Mouse (Mus musculus) MEL (cell line): ENCODE data around the gene Cyth2. TPM values are rescaled to one million over a fixed set of nuclear protein-coding genes. Genes with fewer than 3 reads are reported as not detected.

Source experiments
- DNase-seq: peaks from one replicate; pipeline ENCODE4 v3.0.0; 2011; ENCODE audit warnings: low read depth, low spot score
- H3K27ac ChIP-seq: 2 replicates; pipeline ENCODE4 v1.5.1; 2012; ENCODE audit warnings: low read depth, mild to moderate bottlenecking, control low read depth, low read length, moderate library complexity; ENCODE audit not compliant: control insufficient read depth
- H3K27me3 ChIP-seq, 2 experiments: fragments of 150-350 bp in 1 of 2; sonication (generic) in 1 of 2; 2 replicates each; pipeline ENCODE4 v1.6.1; 2012; ENCODE audit warnings: low read length in 2 of 2, mild to moderate bottlenecking in 2 of 2, improper control_type of control experiment in 1 of 2, moderate library complexity in 1 of 2; ENCODE audit not compliant: insufficient read depth in 2 of 2, control insufficient read depth in 1 of 2
- H3K36me3 ChIP-seq, 2 experiments: 2 replicates each; pipeline ENCODE4 v1.6.1; 2012 to 2014; ENCODE audit warnings: low read length in 2 of 2, improper control_type of control experiment in 1 of 2, inconsistent platforms in 1 of 2, mild to moderate bottlenecking in 1 of 2; ENCODE audit not compliant: insufficient read depth in 2 of 2, control insufficient read depth in 1 of 2
- H3K4me1 ChIP-seq, 2 experiments: fragments of 150-350 bp in 1 of 2; sonication (generic) in 1 of 2; 2 replicates each; pipeline ENCODE4 v1.6.1; 2012; ENCODE audit warnings: low read length in 2 of 2, improper control_type of control experiment in 1 of 2, mild to moderate bottlenecking in 1 of 2; ENCODE audit not compliant: insufficient read depth in 2 of 2, control insufficient read depth in 1 of 2
- H3K4me3 ChIP-seq, 2 experiments: fragments of 150-350 bp in 1 of 2; sonication (generic) in 1 of 2; 2 replicates each; pipeline ENCODE4 v1.5.1; 2012; ENCODE audit warnings: low read depth in 2 of 2, low read length in 2 of 2, mild to moderate bottlenecking in 2 of 2, moderate library complexity in 2 of 2, control low read depth in 1 of 2, improper control_type of control experiment in 1 of 2; ENCODE audit not compliant: control insufficient read depth in 1 of 2, insufficient read depth in 1 of 2
- H3K79me2 ChIP-seq: 2 replicates; pipeline ENCODE4 v1.6.1; 2012; ENCODE audit warnings: mild to moderate bottlenecking, low read length, moderate library complexity; ENCODE audit not compliant: control insufficient read depth, poor library complexity, insufficient read depth
- H3K9ac ChIP-seq: 2 replicates; pipeline ENCODE4 v1.6.1; 2012; ENCODE audit warnings: low read depth, mild to moderate bottlenecking, control low read depth, low read length, moderate library complexity; ENCODE audit not compliant: control insufficient read depth, poor library complexity, severe bottlenecking
- H3K9me3 ChIP-seq: fragments of 150-350 bp; sonication (generic); replicated peaks from 2 replicates; pipeline ENCODE4 v1.6.1; 2012; ENCODE audit warnings: mild to moderate bottlenecking, low read length, improper control_type of control experiment, moderate library complexity; ENCODE audit not compliant: insufficient read depth
- BHLHE40 ChIP-seq: IDR thresholded peaks from 2 replicates; pipeline ENCODE4 v1.6.1; 2012; ENCODE audit warnings: low read depth, mild to moderate bottlenecking, inconsistent platforms, low read length, improper control_type of control experiment, borderline replicate concordance
- CHD1 ChIP-seq: IDR thresholded peaks from 2 replicates; pipeline ENCODE4 v1.6.1; 2012; ENCODE audit warnings: low read depth, mild to moderate bottlenecking, inconsistent platforms, low read length, improper control_type of control experiment
- CHD2 ChIP-seq: IDR thresholded peaks from 2 replicates; pipeline ENCODE4 v1.6.1; 2011; ENCODE audit warnings: low read length, improper control_type of control experiment
- E2F4 ChIP-seq: IDR thresholded peaks from 2 replicates; pipeline ENCODE4 v1.6.1; 2011; ENCODE audit warnings: low read depth, low read length, improper control_type of control experiment, borderline replicate concordance
- ELF1 ChIP-seq: IDR thresholded peaks from 2 replicates; pipeline ENCODE4 v1.6.1; 2014; ENCODE audit warnings: low read depth, mild to moderate bottlenecking, inconsistent platforms, low read length, improper control_type of control experiment, moderate library complexity
- ETS1 ChIP-seq: IDR thresholded peaks from 2 replicates; pipeline ENCODE4 v1.6.1; 2012; ENCODE audit warnings: low read depth, mild to moderate bottlenecking, inconsistent platforms, low read length, improper control_type of control experiment, moderate library complexity
- GABPA ChIP-seq: IDR thresholded peaks from 2 replicates; pipeline ENCODE4 v1.6.1; 2012; ENCODE audit warnings: low read depth, mild to moderate bottlenecking, inconsistent platforms, low read length, improper control_type of control experiment, moderate library complexity
- HCFC1 ChIP-seq: IDR thresholded peaks from 2 replicates; pipeline ENCODE4 v1.6.1; 2012; ENCODE audit warnings: low read depth, mild to moderate bottlenecking, inconsistent platforms, low read length, improper control_type of control experiment, moderate library complexity
- JUND ChIP-seq: IDR thresholded peaks from 2 replicates; pipeline ENCODE4 v1.6.1; 2011; ENCODE audit warnings: low read depth, mild to moderate bottlenecking, improper control_type of control experiment, low read length
- KAT2A ChIP-seq: conservative IDR thresholded peaks from 2 replicates; pipeline ENCODE4 v1.6.1; 2012; ENCODE audit warnings: low read depth, low read length, improper control_type of control experiment, inconsistent platforms
- MAFK ChIP-seq: IDR thresholded peaks from 2 replicates; pipeline ENCODE4 v1.6.1; 2011; ENCODE audit warnings: low read depth, mild to moderate bottlenecking, low read length, improper control_type of control experiment, borderline replicate concordance
- MAZ ChIP-seq: IDR thresholded peaks from 2 replicates; pipeline ENCODE4 v1.6.1; 2012; ENCODE audit warnings: low read depth, mild to moderate bottlenecking, inconsistent platforms, low read length, improper control_type of control experiment
- MXI1 ChIP-seq: IDR thresholded peaks from 2 replicates; pipeline ENCODE4 v1.6.1; 2011; ENCODE audit warnings: mild to moderate bottlenecking, low read depth, low read length, improper control_type of control experiment
- MYB ChIP-seq: IDR thresholded peaks from 2 replicates; pipeline ENCODE4 v1.6.1; 2011; ENCODE audit warnings: mild to moderate bottlenecking, low read depth, low read length, improper control_type of control experiment
- MYC ChIP-seq: IDR thresholded peaks from 2 replicates; pipeline ENCODE4 v1.6.1; 2011; ENCODE audit warnings: low read depth, mild to moderate bottlenecking, low read length, improper control_type of control experiment, moderate library complexity
- NELFE ChIP-seq: IDR thresholded peaks from 2 replicates; pipeline ENCODE4 v1.6.1; 2011; ENCODE audit warnings: low read depth, low read length, improper control_type of control experiment
- NRF1 ChIP-seq: IDR thresholded peaks from 2 replicates; pipeline ENCODE4 v1.6.1; 2014; ENCODE audit warnings: low read depth, mild to moderate bottlenecking, inconsistent platforms, low read length, improper control_type of control experiment, moderate library complexity; ENCODE audit not compliant: poor library complexity, insufficient read depth, severe bottlenecking
- POLR2A ChIP-seq, 2 experiments: IDR thresholded peaks; 2 replicates each; pipeline ENCODE4 v1.6.1; 2011 to 2012; ENCODE audit warnings: low read length in 2 of 2, mild to moderate bottlenecking in 2 of 2, control low read depth in 1 of 2, improper control_type of control experiment in 1 of 2, low read depth in 1 of 2, moderate library complexity in 1 of 2; ENCODE audit not compliant: control insufficient read depth in 1 of 2, insufficient read depth in 1 of 2, poor library complexity in 1 of 2
- POLR2AphosphoS5 ChIP-seq: IDR thresholded peaks from 2 replicates; pipeline ENCODE4 v1.6.1; 2012; ENCODE audit warnings: low read depth, borderline replicate concordance, mild to moderate bottlenecking, inconsistent platforms, low read length, moderate library complexity, mixed read lengths
- RAD21 ChIP-seq: IDR thresholded peaks from 2 replicates; pipeline ENCODE4 v1.6.1; 2011; ENCODE audit warnings: mild to moderate bottlenecking, low read depth, low read length, improper control_type of control experiment
- RCOR1 ChIP-seq: IDR thresholded peaks from 2 replicates; pipeline ENCODE4 v1.6.1; 2012; ENCODE audit warnings: low read depth, mild to moderate bottlenecking, inconsistent platforms, low read length, improper control_type of control experiment
- SMC3 ChIP-seq: IDR thresholded peaks from 2 replicates; pipeline ENCODE4 v1.6.1; 2011; ENCODE audit warnings: low read depth, low read length, improper control_type of control experiment
- TBP ChIP-seq: IDR thresholded peaks from 2 replicates; pipeline ENCODE4 v1.8.0; 2011; ENCODE audit warnings: low read depth, low read length, improper control_type of control experiment
- UBTF ChIP-seq: IDR thresholded peaks from 2 replicates; pipeline ENCODE4 v1.6.1; 2012; ENCODE audit warnings: low read depth, mild to moderate bottlenecking, inconsistent platforms, low read length, improper control_type of control experiment, moderate library complexity, borderline replicate concordance; ENCODE audit not compliant: insufficient read depth
- USF1 ChIP-seq: IDR thresholded peaks from 2 replicates; pipeline ENCODE4 v1.6.1; 2014; ENCODE audit warnings: low read depth, mild to moderate bottlenecking, inconsistent platforms, low read length, improper control_type of control experiment, moderate library complexity
- ZC3H11A ChIP-seq: IDR thresholded peaks from 2 replicates; pipeline ENCODE4 v1.6.1; 2012; ENCODE audit warnings: low read depth, mild to moderate bottlenecking, inconsistent platforms, low read length, improper control_type of control experiment
- ZKSCAN1 ChIP-seq: IDR thresholded peaks from 2 replicates; pipeline ENCODE4 v1.6.1; 2012; ENCODE audit warnings: low read depth, mild to moderate bottlenecking, inconsistent platforms, low read length, improper control_type of control experiment, moderate library complexity
- ZMIZ1 ChIP-seq: IDR thresholded peaks from 2 replicates; pipeline ENCODE4 v1.6.1; 2012; ENCODE audit warnings: low read depth, mild to moderate bottlenecking, inconsistent platforms, low read length, improper control_type of control experiment, moderate library complexity
- ZNF384 ChIP-seq: IDR thresholded peaks from 2 replicates; pipeline ENCODE4 v1.6.1; 2012; ENCODE audit warnings: low read depth, mild to moderate bottlenecking, inconsistent platforms, low read length, improper control_type of control experiment
- polyA plus RNA-seq, 2 experiments: library from polyadenylated mRNA; stranded (reverse) in 1 of 2; unstranded in 1 of 2; fragments of >175 nt in 1 of 2; fragments of >200 nt in 1 of 2; gene quantifications; 2 replicates each; pipeline versions ENCODE4 v1.2.1 to v1.2.4; 2012; ENCODE audit warnings: low replicate concordance in 2 of 2, low read depth in 1 of 2; ENCODE audit not compliant: insufficient read length in 2 of 2, insufficient read depth in 1 of 2, missing spikeins in 1 of 2
- total RNA-seq: library from RNA; depleted of rRNA; stranded (reverse); fragments of 300-350 nt; gene quantifications from 2 replicates; pipeline ENCODE4 v1.2.3, GENCODE M21; 2012

Cyth2 gene
- total and polyA plus RNA-seq, 3 experiments = 52.9 to 92.2 TPM; not detected in 1

DNA sequence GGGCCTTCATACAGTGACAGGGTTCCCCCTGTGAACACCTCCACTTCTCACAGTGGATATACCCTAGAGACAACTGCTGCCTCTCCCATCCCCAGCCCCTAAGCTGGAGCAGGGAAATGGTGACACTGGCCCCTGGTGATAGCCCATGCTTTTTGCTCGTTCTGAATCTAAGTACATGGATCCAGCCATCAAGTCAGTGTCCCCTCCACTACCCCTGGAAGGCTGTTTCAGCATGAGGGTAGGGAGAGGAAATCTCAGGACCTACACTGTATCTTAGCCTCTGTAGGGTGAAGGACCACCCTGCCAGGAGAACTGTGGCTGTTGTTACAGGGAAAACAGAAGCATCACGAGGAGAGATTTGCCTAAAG is 1.6 kb upstream of the Cyth2 start:
- DNase-seq = no peak
- H3K9me3 ChIP-seq = no peaks in the 10 kb centered on the region
- peaks cover 2 to 13% of the 10 kb centered on the region in 2 experiments; a peak in 3 of 4 replicates for H3K36me3 ChIP-seq
- H3K4me1 ChIP-seq = peaks cover 11 to 22% of the 10 kb centered on the region in 2 experiments
- peaks cover 12% of the 10 kb centered on the region for H3K79me2 ChIP-seq
- H3K4me3 ChIP-seq = no peak overlapping the region
- no peak overlapping the region for H3K9ac ChIP-seq
- H3K27me3 ChIP-seq = no peaks in the 10 kb centered on the region
- TF ChIP-seq SMC3 (no peak), RAD21 (no peak), ZC3H11A (no peak), MAFK (no peak), USF1 (no peak), ZNF384 (no peak), TBP (no peak), NELFE (no peak), GABPA (no peak), MYC (no peak), MAZ (no peak), POLR2AphosphoS5 (no peak), BHLHE40 (no peak), RCOR1 (no peak), ZMIZ1 (no peak), NRF1 (no peak), UBTF (no peak), ELF1 (no peak)
- H3K27ac ChIP-seq = no peak overlapping the region

DNA sequence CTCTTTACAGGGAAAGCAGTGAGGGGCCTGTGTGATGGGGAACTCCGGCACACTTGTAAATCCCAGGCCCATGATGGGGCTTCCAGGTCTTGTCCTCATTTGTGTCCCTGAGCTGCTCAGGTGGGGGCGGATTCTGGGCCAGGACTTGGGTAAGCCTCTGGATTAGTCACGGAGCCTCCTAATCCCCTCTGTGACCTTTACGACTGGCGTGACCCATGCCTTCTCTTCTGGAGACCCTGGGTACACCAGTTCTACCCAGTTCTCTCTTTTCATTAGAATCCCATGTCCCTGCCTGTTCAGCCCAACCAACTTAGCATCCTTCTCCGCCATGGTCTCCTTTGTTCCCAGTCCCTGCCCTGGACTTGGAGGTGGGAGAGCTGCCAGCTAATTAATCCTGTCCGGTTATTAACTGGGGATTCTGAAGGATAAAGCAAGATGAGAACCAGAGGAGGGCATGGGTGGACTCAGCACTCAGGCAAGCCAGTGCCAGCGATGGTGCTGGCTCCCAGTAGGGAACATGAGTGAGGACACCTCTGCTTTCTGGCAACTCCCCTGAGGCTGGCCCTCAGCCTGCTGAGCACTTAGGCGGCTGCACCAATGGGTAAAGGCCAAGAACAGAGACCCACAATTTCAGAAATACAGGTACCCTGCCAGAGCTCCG is 1.1 kb upstream of the Cyth2 start:
- Histone ChIP-seq H3K4me1 (peaks cover 11 to 22% of the 10 kb centered on the region in 2 experiments), H3K4me3 (no peak overlapping the region), H3K27ac (no peak overlapping the region), H3K9me3 (no peaks in the 10 kb centered on the region), H3K27me3 (no peaks in the 10 kb centered on the region), H3K36me3 (peaks cover 4 to 13% of the 10 kb centered on the region in 2 experiments; a peak in 3 of 4 replicates), H3K79me2 (peaks cover 12% of the 10 kb centered on the region), H3K9ac (no peak overlapping the region)
- no peak for DNase-seq
- no peak for TF ChIP-seq HCFC1
- no peak for TF ChIP-seq ETS1
- TF ChIP-seq ZKSCAN1 = no peak
- no peak for TF ChIP-seq KAT2A
- no peak for TF ChIP-seq ZC3H11A
- no peak for TF ChIP-seq RCOR1
- no peak for TF ChIP-seq MXI1
- no peak for TF ChIP-seq MAZ
- TF ChIP-seq MAFK = no peak
- TF ChIP-seq MYB = no peak
- TF ChIP-seq RAD21 = no peak
- TF ChIP-seq JUND = no peak
- no peak for TF ChIP-seq POLR2A (IDR thresholded peaks at IDR 0.05; ENCODE audit: control insufficient read depth in 1 of 2, insufficient read depth in 1 of 2, low read depth in 1 of 2, low read length in 2 of 2, poor library complexity in 1 of 2)
- TF ChIP-seq ZNF384 = no peak
- no peak for TF ChIP-seq UBTF
- no peak for TF ChIP-seq CHD2
- TF ChIP-seq E2F4 = no peak
- no peak for TF ChIP-seq CHD1
- TF ChIP-seq ELF1 = no peak
- no peak for TF ChIP-seq NELFE
